Mouse (Mus musculus) large intestine, adult 2 months (tissue): ENCODE data around the gene Hist1h2bn. TPM values are rescaled to one million over a fixed set of nuclear protein-coding genes. Genes with fewer than 3 reads are reported as not detected.

Experiments used
- polyA plus RNA-seq: library from polyadenylated mRNA; depleted of rRNA; stranded (reverse); fragments of >200 nt; gene quantifications from 2 replicates; pipeline ENCODE4 v1.2.3, GENCODE M21; 2012; rRNA removed

The Hist1h2bn gene
- polyA plus RNA-seq, 1 experiment: 9.7 TPM

Other genes starting within 250 kb of the Hist1h2bn start
- 1.7 and 2.7 TPM in 2 replicates for gene Zkscan8, start 223.0 kb upstream of the Hist1h2bn start, polyA plus RNA-seq
- not detected in 2 replicates for gene Olfr1366, start 211.3 kb upstream of the Hist1h2bn start, polyA plus RNA-seq
- not detected in 2 replicates for gene Olfr1535, start 194.2 kb upstream of the Hist1h2bn start, polyA plus RNA-seq
- gene Olfr1364, start 172.4 kb upstream of the Hist1h2bn start, polyA plus RNA-seq: not detected in 2 replicates
- not detected in 2 replicates for gene Olfr1362, start 140.1 kb upstream of the Hist1h2bn start, polyA plus RNA-seq
- not detected in 2 replicates for gene Olfr11, start 111.6 kb upstream of the Hist1h2bn start, polyA plus RNA-seq
- not detected in 2 replicates for gene Olfr1361, start 90.7 kb upstream of the Hist1h2bn start, polyA plus RNA-seq
- gene Olfr1360, start 76.7 kb upstream of the Hist1h2bn start, polyA plus RNA-seq: not detected in 2 replicates
- gene Olfr1359, start 56.0 kb upstream of the Hist1h2bn start, polyA plus RNA-seq: not detected in 2 replicates
- gene Hist1h2bl, start 38.0 kb upstream of the Hist1h2bn start, polyA plus RNA-seq: 14.2 and 16.3 TPM in 2 replicates
- 23.0 and 39.3 TPM in 2 replicates for gene Hist1h2ai, start 37.7 kb upstream of the Hist1h2bn start, polyA plus RNA-seq
- gene Hist1h3h, start 36.5 kb upstream of the Hist1h2bn start, polyA plus RNA-seq: 33.4 and 59.9 TPM in 2 replicates
- 4.5 and 5.5 TPM in 2 replicates for gene Hist1h2bm, start 32.1 kb upstream of the Hist1h2bn start, polyA plus RNA-seq
- gene Hist1h4j, start 19.1 kb upstream of the Hist1h2bn start, polyA plus RNA-seq: 3.6 and 5.5 TPM in 2 replicates
- 44.1 and 68.7 TPM in 2 replicates for gene Hist1h4k, start 3.6 kb upstream of the Hist1h2bn start, polyA plus RNA-seq
- gene Hist1h2ak, start 296 bp upstream of the Hist1h2bn start, polyA plus RNA-seq: 14.9 and 16.4 TPM in 2 replicates
- 4.2 and 4.5 TPM in 2 replicates for gene Hist1h1b, start 26.5 kb downstream of the Hist1h2bn start, polyA plus RNA-seq
- 46.3 and 55.3 TPM in 2 replicates for gene Hist1h3i, start 29.2 kb downstream of the Hist1h2bn start, polyA plus RNA-seq
- gene Hist1h2an, start 33.1 kb downstream of the Hist1h2bn start, polyA plus RNA-seq: 7.4 and 15.3 TPM in 2 replicates
- gene Hist1h2bp, start 33.3 kb downstream of the Hist1h2bn start, polyA plus RNA-seq: 2.1 and 5.4 TPM in 2 replicates
- gene Hist1h2bq, start 56.1 kb downstream of the Hist1h2bn start, polyA plus RNA-seq: 23.8 and 61.7 TPM in 2 replicates
- not detected in 2 replicates for gene Hist1h2ao, start 56.3 kb downstream of the Hist1h2bn start, polyA plus RNA-seq
- gene Hist1h4m, start 57.6 kb downstream of the Hist1h2bn start, polyA plus RNA-seq: 0.98 TPM in 1 of 2 replicates, not detected in the other
- 38.1 and 56.7 TPM in 2 replicates for gene Hist1h4n, start 78.1 kb downstream of the Hist1h2bn start, polyA plus RNA-seq
- 253 and 504 TPM in 2 replicates for gene Hist1h2ap, start 79.4 kb downstream of the Hist1h2bn start, polyA plus RNA-seq
- 19.9 and 53.9 TPM in 2 replicates for gene Hist1h2br, start 79.6 kb downstream of the Hist1h2bn start, polyA plus RNA-seq
- 0.10 and 0.29 TPM in 2 replicates for gene Zfp184, start 191.0 kb downstream of the Hist1h2bn start, polyA plus RNA-seq
- not detected in 2 replicates for gene Pom121l2, start 227.1 kb downstream of the Hist1h2bn start, polyA plus RNA-seq